Mouse (Mus musculus): ENCODE results near the gene Syn3.

- TF ChIP-seq EP300 (IDR thresholded peaks at IDR 0.05; ENCODE audit: insufficient read depth, low read depth, low read length) (no peak), CTCF (IDR thresholded peaks at IDR 0.05; ENCODE audit: low read depth, low read length) (no peak), POLR2A (IDR thresholded peaks at IDR 0.05; ENCODE audit: insufficient read depth, low read length) (no peak)
Measured at GRCm38 (mm10) chr10:86340991-86341527, 157.6 kb downstream of the Syn3 start.

Data from ES-Bruce4 (cell line).